In genomic region chr10:18391608-18392007, GRCm38 (mm10) we compare ENCODE assay signal across 8 mouse cellular contexts.
A peak's percentile ranks its signal among the peaks of the same experiment; 100 is the strongest.
DNase-seq lines count a peak whose midpoint lies in the region; ATAC-seq lines count a peak whose summit lies in the region.

No protein-coding gene starts in this region.

- H3K9ac ChIP-seq in hindbrain, embryonic 14.5 days: no peak overlapping the region
- no peak overlapping the region for H3K9ac ChIP-seq in lung, embryonic 16.5 days (ENCODE audit: low read length)

- H3K27me3 ChIP-seq in hindbrain, embryonic 14.5 days (ENCODE audit: control insufficient read depth, insufficient read depth, low read length): no peaks in the 10 kb centered on the region
- H3K27me3 ChIP-seq in hindbrain, embryonic 10.5 days (ENCODE audit: insufficient read depth, poor library complexity, severe bottlenecking): no peaks in the 10 kb centered on the region
- H3K27me3 ChIP-seq in lung, embryonic 16.5 days (ENCODE audit: control insufficient read depth, insufficient read depth, low read depth, low read length): no peaks in the 10 kb centered on the region

- no peak overlapping the region for H3K4me3 ChIP-seq in hindbrain, embryonic 14.5 days (replicated peaks; ENCODE audit: low read length)
- no peak overlapping the region for H3K4me3 ChIP-seq in hindbrain, embryonic 10.5 days
- H3K4me3 ChIP-seq in lung, embryonic 16.5 days (ENCODE audit: low read length): no peak overlapping the region

- no peaks in the 10 kb centered on the region for H3K9me3 ChIP-seq in hindbrain, embryonic 14.5 days (ENCODE audit: control insufficient read depth, low read length)
- H3K9me3 ChIP-seq in hindbrain, embryonic 10.5 days: no peaks in the 10 kb centered on the region
- no peaks in the 10 kb centered on the region for H3K9me3 ChIP-seq in lung, embryonic 16.5 days (ENCODE audit: control insufficient read depth, low read length)

- 39% methylated on average over 5 of the region's 5 CpGs for WGBS in hindbrain, embryonic 14.5 days
- 49% methylated on average over 5 of the region's 5 CpGs for WGBS in hindbrain, embryonic 10.5 days
- WGBS in lung, embryonic 16.5 days: 36% methylated on average over 5 of the region's 5 CpGs

- H3K4me1 ChIP-seq in hindbrain, embryonic 14.5 days (replicated peaks; ENCODE audit: control insufficient read depth, insufficient read depth, low read length): no peaks in the 10 kb centered on the region
- peaks cover 32% of the 10 kb centered on the region for H3K4me1 ChIP-seq in hindbrain, embryonic 10.5 days (replicated peaks)
- peaks cover 4% of the 10 kb centered on the region for H3K4me1 ChIP-seq in lung, embryonic 16.5 days (replicated peaks; ENCODE audit: control insufficient read depth, insufficient read depth, low read length)

- H3K4me2 ChIP-seq in hindbrain, embryonic 14.5 days (replicated peaks): no peak overlapping the region
- H3K4me2 ChIP-seq in lung, embryonic 16.5 days (ENCODE audit: low read depth, low read length): no peak overlapping the region

- no peak overlapping the region for H3K27ac ChIP-seq in hindbrain, embryonic 14.5 days
- no peak overlapping the region for H3K27ac ChIP-seq in hindbrain, embryonic 10.5 days
- no peak overlapping the region for H3K27ac ChIP-seq in lung, embryonic 16.5 days (ENCODE audit: low read length)

- no peak for ATAC-seq in hindbrain, embryonic 14.5 days (ENCODE audit: low FRiP score)
- peak; percentile 39; the same call in 1 of the 2 replicates for ATAC-seq in lung, embryonic 16.5 days (ENCODE audit: low read depth)

- H3K36me3 ChIP-seq in hindbrain, embryonic 14.5 days (replicated peaks; ENCODE audit: control insufficient read depth, insufficient read depth): no peaks in the 10 kb centered on the region
- H3K36me3 ChIP-seq in hindbrain, embryonic 10.5 days: no peaks in the 10 kb centered on the region
- H3K36me3 ChIP-seq in lung, embryonic 16.5 days (ENCODE audit: control insufficient read depth, insufficient read depth, low read length): no peaks in the 10 kb centered on the region

- DNase-seq in hindbrain, embryonic 14.5 days (ENCODE audit: low spot score): peak; percentile 77
- DNase-seq in hindbrain, embryonic 10.5 days (ENCODE audit: low spot score): no peak
- peak; percentile 64 for DNase-seq in ES-CJ7 (ENCODE audit: low read depth, low spot score)
- DNase-seq in cerebellum, adult 18-20 months: peak; percentile 68 to 74
- DNase-seq in induced T-regulatory cell, adult 2 months (ENCODE audit: low read depth): peak; percentile 23
- DNase-seq in thymus, postnatal 4 days: peak; percentile 72
- no peak for DNase-seq in urinary bladder, adult 18-20 months (ENCODE audit: low spot score in 2 of 2)

Comparison
In these comparisons a context has a peak if more than half of its experiments do, and no peak if none do; other contexts are left out.
1. DNase-seq: peak in hindbrain, embryonic 14.5 days (single experiment), ES-CJ7 (single experiment), cerebellum, adult 18-20 months (2 of 2), induced T-regulatory cell, adult 2 months (single experiment) and thymus, postnatal 4 days (single experiment); none in hindbrain, embryonic 10.5 days (single experiment) and urinary bladder, adult 18-20 months (0 of 2).